Mouse (Mus musculus) heart, postnatal 0 days (tissue): ENCODE results near the gene Skint6. TPM values are rescaled to one million over a fixed set of nuclear protein-coding genes. Genes with fewer than 3 reads are reported as not detected.

Experiments used
- ATAC-seq: fragments of 200-750 bp; cut with Nextera tagmentation; 2 replicates; pipeline ENCODE4 v1.8.0; 2017; ENCODE audit warnings: low read depth, moderate number of reproducible peaks, moderate library complexity; ENCODE audit not compliant: insufficient read depth
- DNase-seq: peaks from one replicate; pipeline ENCODE4 v3.0.0-alpha.2; 2016; ENCODE audit warnings: low spot score
- H3K27ac ChIP-seq: fragments of 300-500 bp; sonication (generic); 2 replicates; pipeline ENCODE4 v1.5.1; 2014; ENCODE audit warnings: low read depth, mild to moderate bottlenecking
- H3K27me3 ChIP-seq: fragments of 300-500 bp; sonication (generic); 2 replicates; pipeline ENCODE4 v1.6.1; 2014; ENCODE audit warnings: low read length, mixed read lengths; ENCODE audit not compliant: control insufficient read depth, insufficient read depth
- H3K36me3 ChIP-seq: fragments of 300-500 bp; sonication (generic); replicated peaks from 2 replicates; pipeline ENCODE4 v1.6.1; 2014; ENCODE audit warnings: low read length, mixed read lengths; ENCODE audit not compliant: control insufficient read depth, insufficient read depth
- H3K4me1 ChIP-seq: fragments of 300-500 bp; sonication (generic); 2 replicates; pipeline ENCODE4 v1.6.1; 2014; ENCODE audit warnings: antibody characterized with exemption; ENCODE audit not compliant: control insufficient read depth, insufficient read depth
- H3K4me2 ChIP-seq: fragments of 300-500 bp; sonication (generic); 2 replicates; pipeline ENCODE4 v1.6.1; 2014; ENCODE audit warnings: low read depth, mild to moderate bottlenecking, low read length, moderate library complexity
- H3K4me3 ChIP-seq: fragments of 300-500 bp; sonication (generic); 2 replicates; pipeline ENCODE4 v1.5.1; 2014; ENCODE audit warnings: low read depth, low read length
- H3K9ac ChIP-seq: fragments of 300-500 bp; sonication (generic); replicated peaks from 2 replicates; pipeline ENCODE4 v1.6.1; 2014; ENCODE audit warnings: low read depth, low read length, mixed read lengths
- H3K9me3 ChIP-seq: fragments of 300-500 bp; sonication (generic); replicated peaks from 2 replicates; pipeline ENCODE4 v1.6.1; 2016; ENCODE audit warnings: low read length; ENCODE audit not compliant: control insufficient read depth
- CTCF ChIP-seq: IDR thresholded peaks from 2 replicates; pipeline ENCODE4 v1.5.1; 2016; ENCODE audit warnings: antibody characterized with exemption, control low read depth, low read depth
- EP300 ChIP-seq: IDR thresholded peaks from 2 replicates; pipeline ENCODE4 v1.6.1; 2016; ENCODE audit warnings: antibody characterized with exemption, low read depth
- WGBS: fragments of 180-500 bp; shearing (Covaris S2); extraction: QIAGEN DNeasy Blood & Tissue Kit; methylation state at CpG from one replicate; pipeline ENCODE4 v1.1.7; 2014; 5-methylcytosine and 5-hydroxymethylcytosine counted together
- polyA plus RNA-seq: library from polyadenylated mRNA; unstranded; fragments of >200 nt; fragmentation: Nextera tagmentation; extraction: Ambion mirVana; gene quantifications from 2 replicates; pipeline ENCODE4 v1.2.1, GENCODE M21; 2015
- total RNA-seq: library from RNA; depleted of rRNA; stranded (reverse); fragments of >200 nt; gene quantifications from 2 replicates; pipeline ENCODE4 v1.2.3, GENCODE M21; 2014; ENCODE audit warnings: low replicate concordance

The Skint6 gene
- total and polyA plus RNA-seq, 2 experiments from 2014 or later = not detected

GRCm38 (mm10) chr4:112790646-112791045 lies 496.1 kb downstream of the Skint6 start:
- H3K27me3 ChIP-seq = no peaks in the 10 kb centered on the region
- DNase-seq (no peak), ATAC-seq (no peak)
- H3K4me1 ChIP-seq = no peaks in the 10 kb centered on the region
- no peak overlapping the region for H3K4me3 ChIP-seq
- TF ChIP-seq EP300 (no peak), CTCF (no peak)
- peaks cover 12% of the 10 kb centered on the region; the same call in 1 of the 2 replicates for H3K9me3 ChIP-seq
- WGBS = 0% methylated on average over 1 of the region's 1 CpGs
- no peaks in the 10 kb centered on the region for H3K36me3 ChIP-seq
- no peak overlapping the region for H3K9ac ChIP-seq
- H3K4me2 ChIP-seq = no peak overlapping the region
- no peak overlapping the region for H3K27ac ChIP-seq

DNA sequence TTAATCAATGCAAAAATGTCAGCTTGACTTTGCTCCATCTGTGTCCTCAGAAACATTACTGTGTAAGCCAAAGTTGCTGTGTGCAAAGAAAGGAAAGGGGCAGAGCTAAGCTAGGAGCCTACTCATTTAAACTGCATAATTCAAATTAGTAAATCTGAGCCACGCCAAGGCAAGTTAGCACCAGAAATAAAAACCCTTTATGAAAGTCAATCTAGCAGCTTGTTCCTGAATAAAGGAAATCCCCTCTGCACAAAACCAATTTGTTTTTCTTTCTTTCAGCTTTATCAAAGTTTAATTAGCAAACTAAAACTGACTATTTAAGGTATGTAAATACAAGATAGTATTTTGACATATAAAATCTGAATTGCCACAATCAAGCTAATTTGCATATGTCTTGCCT lies 512.0 kb downstream of the Skint6 start, which contains the start of gene Skint10:
Gene Skint10 (minus strand): TSS at position 101 of the 400 bp plus-strand sequence.
- no peak within 1 kb of the TSS for H3K9ac ChIP-seq
- no peak within 1 kb of the TSS for H3K4me2 ChIP-seq

More for the DNA sequence above, 512.0 kb downstream of the Skint6 start, which contains the start of gene Skint10:
- no peaks in the 10 kb centered on the region for H3K36me3 ChIP-seq
- ATAC-seq (no peak), DNase-seq (no peak)
- no peak for TF ChIP-seq EP300
- TF ChIP-seq CTCF = no peak
- no peak within 1 kb of the TSS for H3K4me3 ChIP-seq
- H3K4me1 ChIP-seq = no peaks in the 10 kb centered on the region
- WGBS = 59% methylated on average over 1 of the region's 1 CpGs
- peaks cover 19% of the 10 kb centered on the region; the same call in 1 of the 2 replicates for H3K9me3 ChIP-seq
- no peaks in the 10 kb centered on the region for H3K27me3 ChIP-seq
- no peak within 1 kb of the TSS for H3K27ac ChIP-seq
